Mouse (Mus musculus): ENCODE data around the gene Cds1. TPM values are rescaled to one million over a fixed set of nuclear protein-coding genes. Genes with fewer than 3 reads are reported as not detected.
"Not testable (repeated sequence)": the region's sequence is repeated elsewhere in the genome, so short reads cannot be mapped to it uniquely, and the experiment has no call there.

Gene Cds1
- total RNA-seq, 2 experiments from 2014 or later = 7.3 to 10.0 TPM

DNA sequence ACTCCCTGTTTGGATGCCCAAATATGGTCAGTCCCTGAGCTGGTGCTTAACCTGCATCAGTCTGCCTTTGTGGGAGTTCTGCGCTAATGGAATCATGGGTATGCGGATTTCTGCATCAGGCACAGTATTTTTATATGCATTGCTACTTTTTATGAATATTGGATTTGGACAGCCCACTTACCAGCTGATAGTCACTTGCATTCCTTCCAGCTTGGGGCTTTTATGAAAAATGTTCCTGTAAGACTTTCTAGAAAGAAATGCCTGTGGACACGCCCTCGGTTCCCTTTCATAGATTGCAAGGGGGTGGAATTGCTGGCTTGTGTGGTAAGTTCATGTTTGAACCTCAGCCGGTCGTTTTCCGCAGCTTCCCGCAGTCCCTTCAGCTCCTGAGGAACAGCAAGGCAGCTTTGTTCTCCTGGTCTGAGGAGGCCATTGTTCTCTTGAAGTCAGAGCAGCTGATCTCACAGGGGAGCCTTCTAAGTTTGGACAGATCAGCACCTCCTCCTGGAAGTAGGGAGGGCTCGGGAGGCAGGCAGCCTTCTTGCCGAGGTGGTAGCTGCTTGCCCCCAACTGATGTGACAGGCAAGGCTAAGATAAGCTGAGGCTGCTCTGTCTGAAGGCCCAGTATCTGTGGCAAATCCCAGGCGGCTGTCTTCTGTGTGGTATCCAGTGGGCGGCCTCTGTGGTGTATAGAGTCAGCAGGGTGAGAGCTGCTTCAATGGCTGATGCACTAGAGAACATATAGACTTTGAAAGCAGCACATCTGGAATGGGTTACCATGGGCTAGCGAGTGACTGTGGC lies 60.4 kb downstream of the Cds1 start:
- no peak for DNase-seq (ENCODE audit: low spot score in 2 of 2)

DNA sequence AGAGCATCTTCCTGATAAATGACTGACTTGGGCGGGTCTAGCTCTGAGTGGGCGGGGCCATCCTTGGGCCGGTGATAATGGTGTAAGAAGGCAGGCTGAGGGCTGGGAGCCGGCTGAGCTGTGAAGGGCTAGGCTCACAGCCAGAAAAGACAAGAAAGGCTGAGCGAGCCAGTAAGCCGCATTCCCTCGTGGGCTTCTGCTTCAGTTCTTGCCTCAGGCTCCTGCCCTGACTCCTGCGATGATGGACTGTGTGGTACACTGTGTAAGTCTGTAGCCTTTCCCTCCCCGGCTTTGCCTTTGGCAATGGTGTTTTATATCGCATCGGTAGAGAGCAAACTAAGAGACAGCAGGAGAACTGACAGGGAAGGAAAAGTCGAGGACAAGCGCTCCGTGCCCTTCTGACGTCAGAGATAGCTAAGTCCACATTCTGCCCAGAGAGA lies 61.6 kb downstream of the Cds1 start:
- peak in 1 of 2 experiments; percentile 26 for DNase-seq (ENCODE audit: low spot score in 2 of 2)

DNA sequence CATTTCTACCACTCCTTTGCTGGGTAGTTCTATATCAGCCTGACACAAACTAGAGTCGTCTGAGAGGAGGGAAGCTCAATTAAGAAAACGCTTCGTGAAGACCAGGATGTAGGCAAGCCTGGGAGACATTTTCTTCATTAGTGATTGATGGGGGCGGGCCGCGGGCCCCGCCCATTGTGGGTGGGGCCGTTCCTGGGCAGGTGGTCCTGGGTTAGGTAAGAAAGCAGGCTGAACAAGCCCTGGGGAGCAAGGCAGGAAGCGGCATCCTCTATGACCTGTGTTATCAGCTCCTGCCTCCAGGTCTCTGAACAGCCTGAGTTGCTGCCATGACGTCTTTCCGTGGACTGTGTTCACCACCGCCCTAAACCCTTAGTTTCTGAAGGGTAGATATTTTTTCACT lies 62.5 kb downstream of the Cds1 start:
- DNase-seq (ENCODE audit: low spot score in 2 of 2) = no peak

DNA sequence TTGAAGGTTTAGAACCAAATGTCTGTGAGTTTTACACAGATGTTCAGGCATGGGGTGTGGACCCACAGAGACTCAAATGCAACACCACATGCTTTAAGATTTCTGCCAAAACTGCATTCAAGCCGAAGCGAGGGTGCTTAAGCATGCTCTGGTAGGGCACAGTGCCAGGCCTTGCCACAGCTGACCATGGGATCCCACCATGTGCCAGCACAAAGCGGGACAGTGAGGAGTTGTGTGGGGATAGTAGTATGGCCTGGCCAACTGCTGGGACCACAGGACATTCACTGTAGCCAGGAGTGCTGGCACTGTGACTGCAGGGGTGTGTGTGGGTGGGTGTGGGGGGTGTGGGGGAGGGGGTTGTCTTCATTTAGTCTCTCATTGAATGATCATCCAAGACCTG lies 64.0 kb downstream of the Cds1 start:
- no peak for DNase-seq (ENCODE audit: low spot score in 2 of 2)

DNA sequence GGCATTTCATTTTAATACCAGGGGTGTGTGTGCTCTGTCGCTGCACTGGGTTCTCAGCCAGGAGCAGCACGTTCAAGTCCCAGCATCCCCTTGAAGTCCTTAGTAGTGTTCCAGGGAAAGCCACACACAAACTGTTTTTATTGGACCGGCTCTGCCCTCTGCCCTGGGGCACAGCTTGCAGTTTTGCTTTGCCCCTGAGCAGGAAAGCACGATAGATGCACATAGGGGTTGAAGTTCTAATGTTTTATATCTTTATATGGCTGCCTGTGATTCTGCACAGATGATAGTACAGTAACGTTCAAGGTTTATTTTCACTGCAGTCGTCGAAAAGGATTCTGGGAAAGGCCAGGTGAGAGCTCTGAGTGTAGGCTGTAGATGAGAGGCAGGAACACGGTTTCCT lies 65.2 kb downstream of the Cds1 start:
- no peak for DNase-seq (ENCODE audit: low spot score in 2 of 2)

DNA sequence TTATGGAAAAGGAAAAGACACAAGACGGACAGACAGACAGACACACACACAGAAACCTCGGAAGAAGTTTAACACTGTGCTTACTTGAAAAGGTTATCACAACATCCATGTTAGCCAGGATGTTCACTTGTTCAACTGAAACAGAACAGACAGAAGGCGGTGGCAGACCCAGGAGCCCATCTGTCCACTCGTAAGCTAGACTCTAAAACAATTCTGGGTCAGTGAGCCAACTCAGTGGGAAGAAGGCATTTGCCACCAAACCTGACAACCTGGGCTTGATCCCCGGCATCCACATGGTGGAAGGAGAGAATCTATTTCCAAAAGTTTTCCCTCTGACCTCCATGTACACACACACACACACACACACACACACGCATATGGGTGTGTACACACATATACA lies 67.1 kb downstream of the Cds1 start:
- DNase-seq (ENCODE audit: low spot score in 2 of 2) = no peak

DNA sequence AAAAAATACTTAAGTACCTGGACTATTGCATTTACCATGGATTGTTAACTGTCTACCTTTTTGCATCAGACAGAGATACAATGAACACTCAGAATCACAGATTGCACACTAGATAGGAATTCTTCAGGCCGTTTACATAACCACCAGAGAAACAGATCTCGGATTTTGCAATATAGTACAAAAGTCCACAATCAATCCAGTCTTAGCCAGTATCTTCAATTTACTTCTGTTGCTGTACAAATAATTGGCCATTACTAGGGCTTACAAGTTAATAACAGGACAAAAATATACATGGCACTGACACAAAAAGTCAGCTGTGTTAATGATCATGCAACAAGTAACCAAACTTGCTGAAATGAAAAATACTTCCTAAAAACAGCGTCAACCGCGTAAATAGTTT lies 68.1 kb downstream of the Cds1 start:
- DNase-seq (ENCODE audit: low spot score in 2 of 2) = no peak

DNA sequence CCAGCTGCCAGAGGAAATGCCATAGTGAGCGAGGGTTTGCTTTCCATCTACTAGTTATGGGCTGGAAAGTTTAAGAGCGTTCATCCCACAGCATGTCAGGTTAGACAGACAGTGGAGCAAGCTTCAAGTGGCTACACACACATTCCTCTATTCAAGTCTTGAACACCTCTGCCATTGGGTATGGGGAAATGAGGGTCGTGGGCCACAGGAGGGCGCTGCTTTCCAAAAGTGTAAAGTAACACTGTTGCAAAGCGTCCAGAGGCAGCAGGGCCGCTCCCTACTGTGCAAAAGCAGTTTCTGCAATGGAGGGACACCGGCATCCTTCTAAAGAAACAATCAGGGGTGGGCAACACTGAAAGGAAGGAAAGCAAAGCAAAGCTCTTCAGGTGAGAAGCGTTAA lies 68.9 kb downstream of the Cds1 start:
- DNase-seq (ENCODE audit: low spot score in 2 of 2) = no peak

DNA sequence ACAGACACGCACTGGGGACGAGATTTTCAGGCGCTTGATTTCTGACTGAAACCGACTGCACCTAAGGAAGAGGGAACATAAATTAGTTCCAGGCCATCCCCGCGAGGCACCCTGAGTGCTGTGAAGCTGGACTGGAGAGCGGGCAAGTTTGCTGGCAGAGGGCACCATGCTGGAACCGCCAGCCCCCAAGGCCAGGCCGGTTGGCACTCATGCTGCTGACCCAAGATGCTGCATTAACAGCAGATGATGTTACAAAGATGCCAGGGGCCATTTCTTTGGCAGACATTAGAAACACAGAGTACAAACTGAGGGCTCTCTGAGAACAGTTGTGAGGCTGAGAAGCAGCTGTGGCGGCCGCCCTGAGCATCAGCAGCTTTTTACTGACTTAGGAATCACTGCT lies 71.3 kb downstream of the Cds1 start:
- DNase-seq (ENCODE audit: low spot score in 2 of 2) = no peak

DNA sequence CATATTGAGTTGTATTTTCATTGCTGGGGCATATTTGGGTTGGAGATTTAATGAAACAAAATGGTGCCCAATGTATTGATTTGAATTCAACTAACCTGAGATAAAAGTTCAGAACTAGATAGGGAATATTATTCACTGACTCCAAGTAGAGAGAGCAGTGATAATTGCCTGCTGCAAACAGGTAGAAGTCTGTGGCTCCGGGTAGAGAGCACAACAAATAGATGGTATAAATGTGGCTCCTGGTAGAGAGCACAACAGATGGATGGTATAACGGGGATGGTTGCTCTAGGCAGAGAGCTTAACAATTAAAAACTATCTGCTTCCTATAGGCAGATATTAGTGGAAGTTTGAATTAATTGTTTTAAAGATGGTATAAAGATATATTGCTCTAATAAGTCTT lies 72.7 kb downstream of the Cds1 start:
- DNase-seq (ENCODE audit: low spot score in 2 of 2) = not testable (repeated sequence)

DNA sequence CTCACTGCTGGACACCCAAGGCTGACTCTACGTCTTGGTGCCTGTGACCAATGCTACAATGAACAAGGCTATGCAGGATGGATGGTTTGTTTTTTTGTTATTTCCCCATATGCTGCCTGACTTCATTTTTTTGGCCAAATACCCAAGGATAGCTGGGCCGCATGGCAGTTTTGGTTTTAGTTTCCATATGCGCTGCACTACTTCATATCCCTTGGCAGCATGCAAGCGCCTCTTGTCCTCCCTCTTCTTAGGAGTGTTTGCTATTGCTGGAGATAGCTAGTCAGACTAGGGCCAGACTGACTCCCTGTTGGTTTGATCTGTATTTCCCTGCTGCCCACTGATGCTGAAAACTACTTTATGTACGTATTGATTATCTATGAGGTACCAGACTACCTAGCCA lies 75.5 kb downstream of the Cds1 start:
- no peak for DNase-seq (ENCODE audit: low spot score in 2 of 2)

DNA sequence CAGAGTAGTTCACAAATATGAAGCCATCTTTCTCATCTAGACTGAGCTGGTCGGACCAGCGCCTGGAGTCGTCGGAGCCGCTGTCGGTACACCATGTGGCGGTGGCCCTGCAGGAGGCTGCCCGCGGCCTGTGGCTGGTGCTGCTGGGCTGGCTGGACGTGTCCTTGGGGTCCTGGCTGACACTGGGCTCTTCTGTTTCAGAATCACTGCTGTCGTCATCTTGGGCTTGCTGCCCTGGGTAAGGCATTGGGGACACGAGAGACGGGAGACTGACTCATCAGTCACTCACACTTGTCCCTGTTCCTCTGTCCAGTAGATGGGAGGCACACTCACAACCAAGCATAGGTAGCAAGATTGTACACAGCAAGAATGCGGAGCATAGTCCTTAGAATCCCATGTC lies 80.1 kb downstream of the Cds1 start:
- DNase-seq (ENCODE audit: low spot score in 2 of 2) = peak in 1 of 2 experiments; percentile 40

DNA sequence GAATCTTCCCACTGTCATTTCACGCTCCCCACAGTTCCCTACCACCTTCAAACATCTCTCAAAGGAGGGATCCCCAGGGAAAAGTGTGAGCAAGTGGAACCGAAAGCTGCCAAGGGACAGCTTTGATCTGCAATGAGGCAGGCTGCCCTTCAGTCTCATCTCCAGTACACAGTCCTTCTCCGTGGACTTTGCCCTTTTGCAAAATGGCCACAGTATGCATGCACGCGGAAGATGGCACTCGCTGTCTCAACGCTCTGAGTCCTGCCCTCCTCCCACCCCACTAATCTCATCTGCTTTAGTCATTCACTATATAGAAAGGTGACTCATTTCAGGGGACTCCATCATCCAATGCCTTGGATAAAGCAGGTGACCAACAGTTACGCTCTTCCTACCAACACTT lies 81.0 kb downstream of the Cds1 start:
- DNase-seq (ENCODE audit: low spot score in 2 of 2) = no peak

DNA sequence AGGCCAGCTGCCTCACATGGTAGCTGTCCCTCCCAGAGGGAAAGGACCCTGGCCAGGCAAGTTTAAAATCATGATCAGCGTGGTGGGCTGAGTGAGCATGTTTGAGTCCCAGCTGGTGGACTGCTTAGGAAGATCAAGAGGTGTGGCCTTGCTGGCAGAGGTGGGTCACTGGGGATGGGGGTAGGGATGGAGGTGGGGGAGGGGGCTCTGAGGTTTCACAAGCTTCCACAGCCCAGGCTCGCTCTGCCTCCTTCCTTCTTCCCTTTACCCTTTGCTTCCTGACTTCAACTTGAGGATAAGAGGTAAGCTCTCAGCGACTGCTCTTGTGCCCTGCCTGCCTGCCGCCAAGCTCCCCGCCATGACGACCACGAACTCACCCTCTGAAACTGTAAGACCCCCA lies 82.4 kb downstream of the Cds1 start:
- DNase-seq (ENCODE audit: low spot score in 2 of 2) = no peak

DNA sequence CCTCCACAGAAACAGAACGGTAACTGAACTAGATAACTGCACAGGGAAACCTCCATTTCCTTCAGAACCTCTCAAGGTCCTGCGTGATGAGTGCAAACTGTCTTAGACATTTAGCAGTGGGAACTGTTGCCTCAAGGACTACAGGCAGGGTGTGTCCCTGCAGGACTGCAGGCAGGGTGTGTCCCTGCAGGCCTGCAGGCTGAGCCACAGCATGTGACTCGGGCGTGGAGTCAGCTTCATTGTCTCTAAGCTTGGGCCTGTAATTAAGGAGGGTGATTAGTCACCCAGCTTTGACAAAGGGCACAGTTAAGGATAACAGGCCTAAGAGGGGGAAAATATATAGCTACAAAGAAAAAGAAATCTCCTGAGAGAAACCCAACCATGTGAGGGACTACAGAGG lies 82.8 kb downstream of the Cds1 start:
- DNase-seq (ENCODE audit: low spot score in 2 of 2) = no peak

DNA sequence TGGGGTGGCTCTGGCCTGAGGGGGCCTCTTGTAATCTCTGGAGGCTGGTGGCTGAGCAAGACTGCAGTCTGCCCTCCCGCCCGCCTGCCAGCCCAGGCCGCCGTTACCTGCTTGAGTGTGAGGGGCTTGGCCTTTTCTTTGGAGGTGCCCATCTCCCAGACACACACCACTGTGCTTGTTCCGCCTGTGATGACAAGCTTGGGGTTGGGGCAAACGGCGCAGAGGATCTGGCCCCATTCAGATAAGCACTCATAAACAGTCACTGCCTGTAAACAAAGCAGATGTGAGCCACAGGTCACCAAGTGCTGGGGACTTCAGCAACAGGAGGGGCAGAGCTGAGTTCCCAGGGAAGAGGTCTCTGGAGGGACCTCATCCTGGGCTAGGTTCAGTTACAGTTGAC lies 86.2 kb downstream of the Cds1 start:
- no peak for DNase-seq (ENCODE audit: low spot score in 2 of 2)

DNA sequence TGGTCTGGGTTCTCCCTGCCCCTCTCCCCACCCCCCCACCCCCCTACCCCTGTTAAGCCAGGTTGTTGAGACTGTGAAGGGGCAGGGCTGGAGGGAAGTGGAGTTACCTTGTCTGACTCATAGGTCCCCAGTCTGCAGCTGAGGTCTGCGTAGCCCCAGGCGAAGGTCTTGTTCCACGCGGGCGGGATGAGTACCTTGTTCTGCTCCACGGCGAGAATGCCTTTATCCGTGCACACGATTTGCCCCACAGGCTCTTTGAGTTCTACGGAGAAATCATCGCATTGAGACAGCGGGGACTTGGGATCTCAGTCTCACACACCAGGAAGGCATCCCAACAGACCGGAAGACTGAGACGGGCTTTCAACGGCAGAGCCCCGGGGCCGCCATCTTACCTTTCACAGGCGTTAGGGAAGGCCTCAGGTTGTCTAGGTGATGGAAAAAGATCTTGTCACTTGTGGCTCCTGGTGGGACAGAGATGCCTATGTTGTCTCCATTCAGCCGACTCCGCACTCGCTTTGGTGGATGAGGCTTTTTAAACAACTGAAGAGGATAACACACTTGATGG lies 87.3 kb downstream of the Cds1 start:
- no peak for DNase-seq (ENCODE audit: low spot score in 2 of 2)

DNA sequence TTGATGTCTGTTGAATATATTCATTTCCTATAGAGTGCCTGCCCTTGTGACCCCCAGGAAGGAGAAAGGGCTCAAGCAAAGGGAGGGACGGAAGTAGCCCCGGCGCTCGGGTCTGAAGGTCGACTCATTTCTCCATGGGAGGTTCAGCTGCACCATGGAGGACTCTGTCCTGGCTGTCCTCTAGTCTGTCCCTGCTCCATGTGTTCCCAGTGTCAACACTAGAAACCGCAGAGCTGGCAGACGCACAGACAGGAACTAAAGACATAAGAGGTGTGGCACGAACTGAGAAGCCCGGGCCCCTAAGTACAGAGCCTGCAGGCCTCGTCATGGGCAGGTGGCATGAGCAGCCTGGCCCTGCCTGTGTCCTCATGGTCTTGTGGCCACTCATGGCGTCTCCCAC lies 89.2 kb downstream of the Cds1 start:
- no peak for DNase-seq (ENCODE audit: low spot score in 2 of 2)

DNA sequence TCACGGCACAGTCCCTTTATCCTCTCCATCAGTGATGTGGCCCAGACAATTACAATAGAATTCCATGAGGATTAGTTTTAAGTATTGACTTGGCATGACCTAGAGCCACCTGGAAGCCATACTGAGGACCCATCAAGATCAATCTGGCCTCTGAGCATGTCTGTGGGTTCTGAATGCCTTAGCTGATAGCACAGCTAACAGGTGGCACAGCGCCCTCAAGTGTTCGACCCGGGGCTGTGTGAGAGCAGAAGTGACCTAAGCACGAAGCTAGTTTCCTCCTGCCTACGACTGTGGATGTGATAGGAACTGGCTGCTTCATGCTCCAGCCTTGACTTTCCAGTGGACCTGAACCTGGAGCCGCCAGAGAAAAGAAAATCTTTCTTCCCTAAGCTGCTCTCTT lies 89.7 kb downstream of the Cds1 start:
- DNase-seq (ENCODE audit: low spot score in 2 of 2) = no peak

DNA sequence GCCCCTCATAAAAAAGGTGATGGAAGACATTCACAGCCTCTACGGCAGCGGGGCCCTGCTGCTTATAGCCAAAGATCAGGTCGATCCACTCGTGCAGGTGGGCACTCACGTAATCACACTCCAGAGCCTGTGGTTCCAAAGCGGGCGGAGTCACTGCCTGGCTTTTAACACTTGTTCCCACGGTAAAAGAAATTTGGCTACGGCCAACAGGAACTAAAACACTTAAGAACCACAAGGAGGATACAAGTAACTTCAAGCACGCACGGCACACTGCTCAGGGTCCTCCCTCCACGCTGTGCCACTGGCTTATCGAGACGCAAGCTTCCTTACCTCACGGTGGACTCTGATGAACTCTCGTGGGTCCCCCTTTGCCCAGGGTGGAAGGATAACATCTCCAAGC lies 90.5 kb downstream of the Cds1 start:
- DNase-seq (ENCODE audit: low spot score in 2 of 2) = no peak

DNA sequence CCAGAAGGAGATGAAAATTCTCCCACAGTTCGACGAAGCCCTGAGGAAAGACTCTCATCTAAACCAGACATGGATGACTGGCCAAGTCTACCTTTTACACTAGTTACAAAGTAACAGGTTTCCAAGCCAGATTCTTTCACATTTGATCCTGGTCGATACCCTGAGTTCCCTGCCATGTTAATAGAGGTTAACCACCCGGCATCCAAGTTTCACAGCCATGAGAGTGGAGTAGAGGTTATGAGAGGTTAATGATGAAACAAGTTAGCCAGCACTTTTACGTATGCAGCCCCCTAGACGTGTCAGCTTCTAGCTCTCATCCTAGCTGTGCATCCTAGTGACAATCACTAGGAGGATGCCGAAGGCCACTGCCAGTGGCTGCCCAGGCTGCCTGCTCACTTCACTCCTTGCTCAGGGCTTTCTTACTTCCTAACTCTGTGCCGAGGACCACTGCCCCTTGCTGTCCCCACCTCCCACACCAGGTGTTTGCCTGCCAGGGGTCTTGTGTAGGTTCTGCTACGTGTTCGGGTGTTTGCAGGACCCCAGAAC lies 94.0 kb downstream of the Cds1 start:
- DNase-seq (ENCODE audit: low spot score in 2 of 2) = no peak

DNA sequence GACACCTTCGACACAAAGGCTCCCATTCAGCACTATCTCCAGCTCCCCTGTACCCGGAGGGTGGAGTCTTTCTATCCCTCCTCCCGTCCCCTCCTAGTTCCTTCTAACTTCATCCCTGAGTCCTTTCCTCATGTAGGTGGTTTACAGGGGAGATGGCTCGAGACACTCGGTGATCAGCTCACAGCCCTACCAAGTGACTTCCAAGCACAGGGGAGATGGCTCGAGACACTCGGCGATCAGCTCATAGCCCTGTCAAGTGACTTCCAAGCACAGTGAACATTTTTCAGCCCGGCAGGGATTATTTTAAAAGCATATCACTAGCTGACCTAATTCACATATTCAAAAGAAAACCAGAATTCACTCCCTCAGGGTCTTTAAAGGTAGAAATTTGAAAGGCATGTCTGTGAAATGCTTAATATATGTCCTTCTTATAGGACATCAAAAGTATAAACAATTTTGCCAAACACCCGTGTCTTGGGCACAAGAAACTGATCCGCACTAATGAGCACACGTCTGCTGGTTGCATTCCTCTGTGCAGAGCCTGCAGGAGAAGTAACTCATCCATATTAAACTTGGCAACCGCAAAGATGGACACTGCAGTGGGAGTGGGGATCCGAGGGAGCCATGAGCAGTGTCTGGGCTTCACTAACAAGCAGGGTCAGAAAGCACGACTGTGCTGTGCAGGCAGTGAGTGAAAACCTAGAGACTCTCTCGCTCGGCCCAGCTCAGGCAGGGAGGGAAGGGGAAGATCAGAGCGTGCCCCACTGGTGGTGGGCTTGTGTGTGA lies 97.0 kb downstream of the Cds1 start:
- no peak for DNase-seq (ENCODE audit: low spot score in 2 of 2)
